Mouse (Mus musculus): Measurements from ENCODE around the gene Sltm.
"Not testable (repeated sequence)": the region's sequence is repeated elsewhere in the genome, so short reads cannot be mapped to it uniquely, and the experiment has no call there.

Sltm gene

GRCm38 (mm10) chr9:70552233-70552632, 9.7 kb downstream of the Sltm start:
- not testable (repeated sequence) for DNase-seq

DNA sequence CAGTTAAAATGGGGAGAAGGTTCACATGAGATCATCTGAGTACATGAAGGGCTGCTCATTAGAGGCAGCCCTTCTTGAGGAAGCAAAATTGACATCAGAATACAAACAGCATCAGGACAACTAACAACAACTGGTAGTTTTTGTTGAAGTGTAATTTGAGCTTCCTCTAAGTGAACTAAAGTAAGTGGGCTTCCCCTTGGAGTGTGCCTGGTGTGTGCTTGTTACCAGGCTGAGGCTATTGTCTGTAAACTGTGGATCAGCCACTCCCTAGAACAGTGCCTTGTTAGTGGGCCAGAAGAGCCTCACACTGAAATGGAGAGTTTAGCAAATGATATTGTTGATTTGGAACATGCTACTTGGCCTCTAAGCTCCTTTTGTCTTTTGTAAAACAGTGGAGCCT, 12.9 kb downstream of the Sltm start:
- DNase-seq = no peak

DNA sequence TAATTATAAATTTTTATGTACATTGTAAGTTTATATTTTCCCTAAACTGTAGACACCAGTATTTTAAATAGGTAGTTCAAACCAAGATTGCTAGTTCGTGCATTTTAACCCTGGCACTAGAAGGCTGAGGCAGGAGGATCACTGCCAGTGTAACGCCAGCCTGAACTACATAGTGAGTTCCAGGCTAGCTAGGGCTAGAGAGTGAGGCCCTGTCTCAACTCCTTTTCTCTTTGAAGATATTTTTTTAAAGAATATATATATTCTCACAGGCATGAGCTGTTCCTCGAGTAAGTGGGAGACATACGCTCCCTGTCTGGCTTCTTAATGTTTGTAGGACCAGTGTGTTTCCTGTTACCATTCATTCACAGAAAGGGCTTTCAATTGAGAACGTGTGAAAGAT, 14.2 kb downstream of the Sltm start:
- no peak for DNase-seq

DNA sequence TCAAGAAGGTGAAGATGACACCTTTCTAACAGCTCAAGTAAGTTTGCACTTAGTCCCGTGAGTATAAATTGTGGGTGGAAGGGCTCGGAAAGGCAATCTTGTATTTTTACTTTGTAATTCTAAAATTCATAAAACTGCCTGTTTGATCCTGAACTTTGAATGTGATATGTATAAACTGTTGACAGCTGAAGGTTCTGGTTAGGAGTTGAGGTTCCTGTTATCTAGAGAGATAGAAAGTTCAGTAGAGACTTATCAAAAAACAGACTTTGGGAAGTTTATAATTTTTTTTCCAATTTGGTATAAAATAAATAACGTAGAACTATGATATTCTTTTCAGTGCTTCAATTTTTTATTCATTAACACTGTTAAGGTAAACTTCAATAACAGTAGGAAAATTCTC, 20.3 kb downstream of the Sltm start:
- no peak for DNase-seq

- no peak for DNase-seq
These were observed 25.1 kb downstream of the Sltm start for GRCm38 (mm10) chr9:70567651-70568050.

DNA sequence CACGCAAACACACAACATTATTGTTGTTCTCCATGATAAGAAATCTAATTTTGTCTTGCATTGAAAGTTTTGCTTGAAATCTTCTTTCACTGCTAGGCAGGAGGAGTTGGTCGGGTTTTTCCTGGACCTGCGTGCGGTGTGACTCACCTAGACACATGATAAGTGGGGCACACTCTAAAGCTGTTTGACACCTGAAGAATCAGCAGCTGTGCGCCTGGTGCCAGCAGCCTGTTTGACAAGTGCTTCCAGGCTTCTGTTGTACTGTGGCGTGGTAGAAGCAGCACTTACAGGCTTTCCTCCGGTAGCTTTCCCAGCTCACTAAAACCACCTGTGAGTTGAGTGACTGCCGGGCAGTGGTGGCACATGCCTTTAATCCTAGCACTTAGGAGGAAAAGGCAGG, 27.8 kb downstream of the Sltm start:
- DNase-seq = no peak

- no peak for DNase-seq
These were observed 35.6 kb downstream of the Sltm start for GRCm38 (mm10) chr9:70578123-70578522.

DNA sequence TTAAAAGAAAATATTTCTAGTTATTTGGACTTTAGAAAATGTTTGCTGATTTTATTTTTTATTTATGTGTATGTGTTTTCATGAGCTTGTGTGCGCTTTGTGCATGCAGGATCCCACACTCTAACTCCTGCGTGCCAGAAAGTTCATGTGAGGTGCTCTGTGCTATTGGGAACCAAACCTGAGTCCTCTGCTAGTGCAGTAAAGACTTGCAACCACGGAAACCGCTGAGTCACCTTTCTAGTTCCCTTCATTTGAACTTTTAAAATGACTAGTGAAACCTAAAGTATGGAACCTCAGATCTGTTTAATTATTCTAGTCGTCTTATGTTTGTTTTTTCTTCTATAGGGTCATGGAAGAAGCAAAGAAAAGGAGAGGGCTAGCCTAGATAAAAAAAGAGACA, 38.4 kb downstream of the Sltm start:
- DNase-seq = no peak

DNA sequence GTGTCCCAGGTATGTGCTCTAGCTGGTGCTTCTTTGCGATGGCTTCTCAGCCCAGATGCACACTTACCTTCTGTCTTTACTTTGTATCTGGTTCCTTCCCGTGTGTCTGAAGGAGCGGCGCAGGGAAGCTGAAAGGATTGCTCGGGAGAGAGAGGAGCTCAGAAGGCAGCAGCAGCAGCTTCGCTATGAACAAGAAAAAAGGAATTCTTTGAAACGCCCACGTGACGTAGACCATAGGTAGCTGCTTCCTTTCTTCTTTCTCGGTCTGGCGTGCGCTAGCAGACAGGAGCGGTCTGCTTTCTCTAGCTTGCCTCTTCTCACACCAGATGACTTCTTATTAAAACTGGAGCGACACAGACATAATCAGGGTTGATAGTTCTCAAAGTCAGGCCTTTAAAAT, 42.1 kb downstream of the Sltm start:
- no peak for DNase-seq

DNA sequence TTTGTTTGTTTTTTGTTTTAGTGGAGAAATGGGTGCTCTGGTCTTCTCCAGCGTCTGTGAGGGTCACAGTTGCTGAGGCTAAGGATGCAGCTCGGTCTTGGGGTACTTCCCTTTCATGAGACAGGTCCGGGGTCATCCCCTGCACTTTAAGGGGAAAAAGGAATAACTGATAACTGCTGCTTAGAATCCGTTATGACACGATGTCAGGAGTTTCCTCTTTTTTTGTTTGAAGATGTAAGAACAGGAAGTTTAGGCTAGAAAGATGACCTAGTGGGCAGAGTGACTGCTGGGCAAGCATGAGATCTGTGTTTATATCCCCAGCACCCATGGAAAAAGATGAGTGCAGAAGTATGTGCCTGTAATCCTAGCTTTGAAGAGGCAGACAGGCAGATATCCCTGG, 42.6 kb downstream of the Sltm start:
- no peak for DNase-seq

- no peak for DNase-seq
These were observed 44.6 kb downstream of the Sltm start for GRCm38 (mm10) chr9:70587171-70587570.

GRCm38 (mm10) chr9:70590775-70591174, 48.2 kb downstream of the Sltm start:
- no peak for DNase-seq

DNA sequence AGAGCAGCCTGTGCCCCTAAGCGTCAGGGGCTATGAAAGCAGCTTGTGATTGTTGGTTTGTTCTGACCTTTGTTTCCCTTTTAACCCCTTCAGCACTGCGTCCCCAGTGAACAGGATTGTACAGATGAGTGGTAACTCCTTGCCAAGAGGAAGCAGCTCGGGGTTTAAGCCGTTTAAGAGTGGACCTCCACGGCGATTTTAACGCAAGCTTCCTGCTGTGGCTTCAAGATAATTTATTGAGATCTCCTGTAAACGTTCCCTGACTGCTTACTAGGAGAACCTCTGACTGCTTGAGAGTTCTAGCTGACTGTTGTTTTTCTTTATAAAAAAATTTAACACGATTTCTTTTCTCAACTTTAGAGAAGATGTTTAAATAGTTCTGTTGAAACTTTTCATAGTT, 48.9 kb downstream of the Sltm start:
- DNase-seq = no peak

DNA sequence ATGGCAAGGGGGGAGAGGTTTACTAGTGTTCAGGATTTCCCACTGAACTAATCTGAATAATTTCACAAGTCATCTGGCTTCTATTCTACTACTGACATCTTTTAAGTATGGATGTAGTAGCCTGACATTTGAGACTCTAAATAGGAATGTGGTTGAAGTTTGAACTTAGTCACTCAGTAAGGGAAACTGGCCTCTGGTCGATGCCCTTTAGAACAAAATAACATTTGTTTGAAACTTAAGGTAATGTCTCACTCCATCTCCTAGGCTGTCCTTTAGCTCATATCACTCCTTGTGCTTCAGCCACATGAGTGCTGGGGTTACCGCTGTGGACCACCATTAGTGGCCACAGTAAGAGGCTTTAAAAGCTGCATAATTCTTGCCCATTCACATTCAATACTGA, 55.7 kb downstream of the Sltm start:
- DNase-seq = no peak

DNA sequence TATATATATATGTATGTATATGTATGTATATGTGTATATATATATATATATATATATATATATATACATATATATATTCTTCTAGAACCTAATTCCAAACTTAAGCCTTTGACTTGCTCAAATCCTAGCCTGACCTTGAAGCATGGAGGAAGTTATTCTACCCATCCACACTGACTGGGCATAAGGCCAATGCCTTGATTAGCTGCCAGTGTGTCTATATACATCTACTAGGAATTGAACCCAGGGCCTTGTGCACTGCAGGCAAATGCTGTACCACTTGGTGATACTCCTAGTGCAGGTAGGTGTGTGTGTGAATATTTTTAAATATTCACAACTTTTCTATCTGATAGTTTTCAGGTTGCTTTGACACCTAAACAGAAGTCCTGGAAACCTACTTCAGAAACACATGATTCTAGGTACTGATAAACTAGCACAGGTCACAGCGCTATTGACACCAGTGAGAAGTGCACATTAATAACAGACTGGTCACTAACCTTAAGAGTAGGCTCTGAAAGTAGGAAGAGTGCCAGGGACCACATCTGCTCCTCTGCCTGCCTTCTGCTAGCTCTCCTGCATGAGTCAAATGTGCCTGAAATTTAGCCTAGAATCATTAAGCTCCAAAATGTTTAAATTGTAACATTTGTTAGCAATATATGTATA, 59.8 kb downstream of the Sltm start:
- DNase-seq = peak; percentile 63 to 67

- no peak for DNase-seq
These were observed 68.6 kb downstream of the Sltm start for GRCm38 (mm10) chr9:70611026-70611673.

GRCm38 (mm10) chr9:70629711-70630110, 87.2 kb downstream of the Sltm start:
- DNase-seq = peak; percentile 55 to 63

DNA sequence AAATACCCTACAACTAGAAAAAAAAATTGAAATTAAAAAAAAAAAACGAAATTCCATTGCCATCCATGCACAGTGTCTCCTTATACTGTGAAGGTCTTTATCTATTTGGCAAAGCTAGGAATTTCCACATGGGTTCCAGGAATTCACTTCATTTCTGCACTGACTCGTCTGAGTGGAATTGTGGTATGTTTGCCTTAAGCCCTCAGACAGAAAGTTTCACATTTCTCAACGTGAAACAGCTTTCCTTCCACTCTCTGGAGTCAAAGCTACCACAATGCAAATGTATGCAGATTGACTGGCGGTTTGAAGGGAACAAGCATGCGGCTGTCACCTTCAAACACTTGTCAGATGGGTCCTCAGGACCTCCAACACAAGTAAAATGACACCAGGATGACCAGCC, 89.1 kb downstream of the Sltm start:
- DNase-seq = no peak

DNA sequence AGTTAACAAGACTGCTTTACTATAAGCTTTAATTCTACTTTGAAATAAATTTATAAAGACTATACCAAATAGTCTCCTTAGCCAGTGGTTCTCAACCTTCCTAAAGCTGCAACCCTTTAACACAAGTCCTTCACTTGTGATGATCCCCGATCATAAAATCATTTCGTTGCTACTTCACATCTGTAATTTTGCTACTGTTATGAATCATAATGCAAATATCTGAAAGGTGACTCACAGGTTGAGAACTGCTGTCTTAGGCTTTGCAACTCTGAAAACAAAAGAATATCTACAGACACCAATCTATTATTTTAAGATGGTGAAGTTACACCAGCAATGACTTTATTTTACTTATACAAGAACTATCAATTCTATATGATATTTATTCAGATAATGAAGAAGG, 94.2 kb downstream of the Sltm start:
- DNase-seq = no peak

All from cerebellum, postnatal 14 days (tissue).